Mouse (Mus musculus) MEL (cell line): ENCODE measurements around the gene Tom1l2. TPM values are rescaled to one million over a fixed set of nuclear protein-coding genes. Genes with fewer than 3 reads are reported as not detected.

Experiments used
- DNase-seq: peaks from one replicate; pipeline ENCODE4 v3.0.0; 2011; ENCODE audit warnings: low read depth, low spot score
- H3K27ac ChIP-seq: 2 replicates; pipeline ENCODE4 v1.5.1; 2012; ENCODE audit warnings: low read depth, mild to moderate bottlenecking, control low read depth, low read length, moderate library complexity; ENCODE audit not compliant: control insufficient read depth
- H3K27me3 ChIP-seq, 2 experiments: fragments of 150-350 bp in 1 of 2; sonication (generic) in 1 of 2; 2 replicates each; pipeline ENCODE4 v1.6.1; 2012; ENCODE audit warnings: low read length in 2 of 2, mild to moderate bottlenecking in 2 of 2, improper control_type of control experiment in 1 of 2, moderate library complexity in 1 of 2; ENCODE audit not compliant: insufficient read depth in 2 of 2, control insufficient read depth in 1 of 2
- H3K36me3 ChIP-seq, 2 experiments: 2 replicates each; pipeline ENCODE4 v1.6.1; 2012 to 2014; ENCODE audit warnings: low read length in 2 of 2, improper control_type of control experiment in 1 of 2, inconsistent platforms in 1 of 2, mild to moderate bottlenecking in 1 of 2; ENCODE audit not compliant: insufficient read depth in 2 of 2, control insufficient read depth in 1 of 2
- H3K4me1 ChIP-seq, 2 experiments: fragments of 150-350 bp in 1 of 2; sonication (generic) in 1 of 2; 2 replicates each; pipeline ENCODE4 v1.6.1; 2012; ENCODE audit warnings: low read length in 2 of 2, improper control_type of control experiment in 1 of 2, mild to moderate bottlenecking in 1 of 2; ENCODE audit not compliant: insufficient read depth in 2 of 2, control insufficient read depth in 1 of 2
- H3K4me3 ChIP-seq, 2 experiments: fragments of 150-350 bp in 1 of 2; sonication (generic) in 1 of 2; 2 replicates each; pipeline ENCODE4 v1.5.1; 2012; ENCODE audit warnings: low read depth in 2 of 2, low read length in 2 of 2, mild to moderate bottlenecking in 2 of 2, moderate library complexity in 2 of 2, control low read depth in 1 of 2, improper control_type of control experiment in 1 of 2; ENCODE audit not compliant: control insufficient read depth in 1 of 2, insufficient read depth in 1 of 2
- H3K79me2 ChIP-seq: 2 replicates; pipeline ENCODE4 v1.6.1; 2012; ENCODE audit warnings: mild to moderate bottlenecking, low read length, moderate library complexity; ENCODE audit not compliant: control insufficient read depth, poor library complexity, insufficient read depth
- H3K9ac ChIP-seq: 2 replicates; pipeline ENCODE4 v1.6.1; 2012; ENCODE audit warnings: low read depth, mild to moderate bottlenecking, control low read depth, low read length, moderate library complexity; ENCODE audit not compliant: control insufficient read depth, poor library complexity, severe bottlenecking
- H3K9me3 ChIP-seq: fragments of 150-350 bp; sonication (generic); replicated peaks from 2 replicates; pipeline ENCODE4 v1.6.1; 2012; ENCODE audit warnings: mild to moderate bottlenecking, low read length, improper control_type of control experiment, moderate library complexity; ENCODE audit not compliant: insufficient read depth
- BHLHE40 ChIP-seq: IDR thresholded peaks from 2 replicates; pipeline ENCODE4 v1.6.1; 2012; ENCODE audit warnings: low read depth, mild to moderate bottlenecking, inconsistent platforms, low read length, improper control_type of control experiment, borderline replicate concordance
- CHD2 ChIP-seq: IDR thresholded peaks from 2 replicates; pipeline ENCODE4 v1.6.1; 2011; ENCODE audit warnings: low read length, improper control_type of control experiment
- E2F4 ChIP-seq: IDR thresholded peaks from 2 replicates; pipeline ENCODE4 v1.6.1; 2011; ENCODE audit warnings: low read depth, low read length, improper control_type of control experiment, borderline replicate concordance
- ELF1 ChIP-seq: IDR thresholded peaks from 2 replicates; pipeline ENCODE4 v1.6.1; 2014; ENCODE audit warnings: low read depth, mild to moderate bottlenecking, inconsistent platforms, low read length, improper control_type of control experiment, moderate library complexity
- KAT2A ChIP-seq: conservative IDR thresholded peaks from 2 replicates; pipeline ENCODE4 v1.6.1; 2012; ENCODE audit warnings: low read depth, low read length, improper control_type of control experiment, inconsistent platforms
- MAX ChIP-seq: IDR thresholded peaks from 2 replicates; pipeline ENCODE4 v1.6.1; 2011; ENCODE audit warnings: low read length, improper control_type of control experiment
- MAZ ChIP-seq: IDR thresholded peaks from 2 replicates; pipeline ENCODE4 v1.6.1; 2012; ENCODE audit warnings: low read depth, mild to moderate bottlenecking, inconsistent platforms, low read length, improper control_type of control experiment
- MEF2A ChIP-seq: IDR thresholded peaks from 2 replicates; pipeline ENCODE4 v1.6.1; 2014; ENCODE audit warnings: low read depth, mild to moderate bottlenecking, inconsistent platforms, low read length, improper control_type of control experiment; ENCODE audit not compliant: poor library complexity, insufficient replicate concordance, severe bottlenecking; ENCODE audit errors: extremely low read depth
- NRF1 ChIP-seq: IDR thresholded peaks from 2 replicates; pipeline ENCODE4 v1.6.1; 2014; ENCODE audit warnings: low read depth, mild to moderate bottlenecking, inconsistent platforms, low read length, improper control_type of control experiment, moderate library complexity; ENCODE audit not compliant: poor library complexity, insufficient read depth, severe bottlenecking
- POLR2A ChIP-seq, 2 experiments: IDR thresholded peaks; 2 replicates each; pipeline ENCODE4 v1.6.1; 2011 to 2012; ENCODE audit warnings: low read length in 2 of 2, mild to moderate bottlenecking in 2 of 2, control low read depth in 1 of 2, improper control_type of control experiment in 1 of 2, low read depth in 1 of 2, moderate library complexity in 1 of 2; ENCODE audit not compliant: control insufficient read depth in 1 of 2, insufficient read depth in 1 of 2, poor library complexity in 1 of 2
- POLR2AphosphoS2 ChIP-seq: IDR thresholded peaks from 2 replicates; pipeline ENCODE4 v1.6.1; 2011; ENCODE audit warnings: low read length, improper control_type of control experiment
- RAD21 ChIP-seq: IDR thresholded peaks from 2 replicates; pipeline ENCODE4 v1.6.1; 2011; ENCODE audit warnings: mild to moderate bottlenecking, low read depth, low read length, improper control_type of control experiment
- SIN3A ChIP-seq: IDR thresholded peaks from 2 replicates; pipeline ENCODE4 v1.6.1; 2012; ENCODE audit warnings: low read length, improper control_type of control experiment, inconsistent platforms
- SMC3 ChIP-seq: IDR thresholded peaks from 2 replicates; pipeline ENCODE4 v1.6.1; 2011; ENCODE audit warnings: low read depth, low read length, improper control_type of control experiment
- TBP ChIP-seq: IDR thresholded peaks from 2 replicates; pipeline ENCODE4 v1.8.0; 2011; ENCODE audit warnings: low read depth, low read length, improper control_type of control experiment
- TCF12 ChIP-seq: IDR thresholded peaks from 2 replicates; pipeline ENCODE4 v1.6.1; 2014; ENCODE audit warnings: low read depth, mild to moderate bottlenecking, inconsistent platforms, low read length, improper control_type of control experiment, moderate library complexity
- UBTF ChIP-seq: IDR thresholded peaks from 2 replicates; pipeline ENCODE4 v1.6.1; 2012; ENCODE audit warnings: low read depth, mild to moderate bottlenecking, inconsistent platforms, low read length, improper control_type of control experiment, moderate library complexity, borderline replicate concordance; ENCODE audit not compliant: insufficient read depth
- USF1 ChIP-seq: IDR thresholded peaks from 2 replicates; pipeline ENCODE4 v1.6.1; 2014; ENCODE audit warnings: low read depth, mild to moderate bottlenecking, inconsistent platforms, low read length, improper control_type of control experiment, moderate library complexity
- ZC3H11A ChIP-seq: IDR thresholded peaks from 2 replicates; pipeline ENCODE4 v1.6.1; 2012; ENCODE audit warnings: low read depth, mild to moderate bottlenecking, inconsistent platforms, low read length, improper control_type of control experiment
- ZKSCAN1 ChIP-seq: IDR thresholded peaks from 2 replicates; pipeline ENCODE4 v1.6.1; 2012; ENCODE audit warnings: low read depth, mild to moderate bottlenecking, inconsistent platforms, low read length, improper control_type of control experiment, moderate library complexity
- ZMIZ1 ChIP-seq: IDR thresholded peaks from 2 replicates; pipeline ENCODE4 v1.6.1; 2012; ENCODE audit warnings: low read depth, mild to moderate bottlenecking, inconsistent platforms, low read length, improper control_type of control experiment, moderate library complexity
- polyA plus RNA-seq, 2 experiments: library from polyadenylated mRNA; stranded (reverse) in 1 of 2; unstranded in 1 of 2; fragments of >175 nt in 1 of 2; fragments of >200 nt in 1 of 2; gene quantifications; 2 replicates each; pipeline versions ENCODE4 v1.2.1 to v1.2.4; 2012; ENCODE audit warnings: low replicate concordance in 2 of 2, low read depth in 1 of 2; ENCODE audit not compliant: insufficient read length in 2 of 2, insufficient read depth in 1 of 2, missing spikeins in 1 of 2
- total RNA-seq: library from RNA; depleted of rRNA; stranded (reverse); fragments of 300-350 nt; gene quantifications from 2 replicates; pipeline ENCODE4 v1.2.3, GENCODE M21; 2012

The Tom1l2 gene
- total and polyA plus RNA-seq, 3 experiments: 6.8 to 12.2 TPM; not detected in 1

GRCm38 (mm10) chr11:60230512-60230911, 122.2 kb downstream of the Tom1l2 start:
- TF ChIP-seq ELF1: no peak
- TF ChIP-seq NRF1: no peak
- TF ChIP-seq SIN3A: no peak
- TF ChIP-seq SMC3: no peak
- TF ChIP-seq POLR2A (IDR thresholded peaks at IDR 0.05; ENCODE audit: control insufficient read depth in 1 of 2, insufficient read depth in 1 of 2, low read depth in 1 of 2, low read length in 2 of 2, poor library complexity in 1 of 2): no peak
- no peak for TF ChIP-seq ZC3H11A
- TF ChIP-seq MAZ: no peak
- no peak for TF ChIP-seq ZKSCAN1
- no peak for TF ChIP-seq KAT2A
- TF ChIP-seq TBP: no peak
- TF ChIP-seq BHLHE40: no peak
- no peak for TF ChIP-seq E2F4
- TF ChIP-seq ZMIZ1: no peak
- TF ChIP-seq USF1: no peak
- TF ChIP-seq MAX: no peak
- no peak for TF ChIP-seq POLR2AphosphoS2
- TF ChIP-seq UBTF: no peak
- TF ChIP-seq MEF2A: no peak
- no peak for TF ChIP-seq RAD21
- TF ChIP-seq, all 39 proteins: peak for 0
- Histone ChIP-seq H3K36me3 (no peaks in the 10 kb centered on the region), H3K4me3 (no peak overlapping the region), H3K4me1 (no peaks in the 10 kb centered on the region), H3K27me3 (no peaks in the 10 kb centered on the region), H3K79me2 (no peaks in the 10 kb centered on the region), H3K27ac (no peak overlapping the region), H3K9me3 (no peaks in the 10 kb centered on the region), H3K9ac (no peak overlapping the region)
- DNase-seq: no peak

GRCm38 (mm10) chr11:60229821-60230220, 122.9 kb downstream of the Tom1l2 start:
- Histone ChIP-seq H3K4me3 (no peak overlapping the region), H3K27ac (no peak overlapping the region), H3K27me3 (no peaks in the 10 kb centered on the region), H3K79me2 (no peaks in the 10 kb centered on the region), H3K9ac (no peak overlapping the region), H3K36me3 (no peaks in the 10 kb centered on the region), H3K4me1 (no peaks in the 10 kb centered on the region), H3K9me3 (no peaks in the 10 kb centered on the region)
- no peak for TF ChIP-seq MEF2A
- no peak for TF ChIP-seq TBP
- no peak for TF ChIP-seq CHD2
- TF ChIP-seq TCF12: no peak
- no peak for TF ChIP-seq ZKSCAN1
- no peak for TF ChIP-seq ELF1
- no peak for DNase-seq
